Mouse (Mus musculus): ENCODE measurements at regions not wholly inside any gene's neighbourhood (a gene's known extent, or its start where the extent isn't known, plus 50 kb on each side); places are given as distances from the start of the nearest gene placed in this dataset.

DNA sequence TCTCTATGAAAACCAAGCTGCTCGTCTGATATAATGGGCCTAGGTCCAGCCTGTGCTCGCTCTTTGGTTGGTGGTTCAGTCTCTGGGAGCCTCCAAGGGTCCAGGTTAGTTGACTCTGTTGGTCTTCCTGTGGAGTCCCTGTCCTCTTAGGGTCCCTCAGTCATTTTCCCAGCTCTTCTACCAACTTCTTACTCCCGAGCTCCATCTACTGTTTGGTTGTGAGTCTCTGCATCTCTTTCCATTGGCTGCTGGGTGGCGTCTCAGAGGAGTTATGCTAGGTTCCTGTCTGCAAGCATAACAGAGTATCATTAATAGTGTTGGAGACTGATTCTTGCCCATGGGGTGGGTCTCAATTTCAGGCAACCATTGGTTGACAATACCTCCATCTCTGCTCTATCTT is 60.0 kb upstream of the Topaz1 start:
- TF ChIP-seq POLR2A (IDR thresholded peaks at IDR 0.05; ENCODE audit: low read depth, low read length) (no peak), CTCF (conservative IDR thresholded peaks at IDR 0.05; ENCODE audit: insufficient read depth, insufficient read length, low read depth, low read length) (peak; percentile 49)

Measured in kidney, adult 2 months (tissue).